Mouse (Mus musculus): ENCODE measurements around the gene Nxpe4.
"Not testable (repeated sequence)": the region's sequence is repeated elsewhere in the genome, so short reads cannot be mapped to it uniquely, and the experiment has no call there.

The Nxpe4 gene

DNA sequence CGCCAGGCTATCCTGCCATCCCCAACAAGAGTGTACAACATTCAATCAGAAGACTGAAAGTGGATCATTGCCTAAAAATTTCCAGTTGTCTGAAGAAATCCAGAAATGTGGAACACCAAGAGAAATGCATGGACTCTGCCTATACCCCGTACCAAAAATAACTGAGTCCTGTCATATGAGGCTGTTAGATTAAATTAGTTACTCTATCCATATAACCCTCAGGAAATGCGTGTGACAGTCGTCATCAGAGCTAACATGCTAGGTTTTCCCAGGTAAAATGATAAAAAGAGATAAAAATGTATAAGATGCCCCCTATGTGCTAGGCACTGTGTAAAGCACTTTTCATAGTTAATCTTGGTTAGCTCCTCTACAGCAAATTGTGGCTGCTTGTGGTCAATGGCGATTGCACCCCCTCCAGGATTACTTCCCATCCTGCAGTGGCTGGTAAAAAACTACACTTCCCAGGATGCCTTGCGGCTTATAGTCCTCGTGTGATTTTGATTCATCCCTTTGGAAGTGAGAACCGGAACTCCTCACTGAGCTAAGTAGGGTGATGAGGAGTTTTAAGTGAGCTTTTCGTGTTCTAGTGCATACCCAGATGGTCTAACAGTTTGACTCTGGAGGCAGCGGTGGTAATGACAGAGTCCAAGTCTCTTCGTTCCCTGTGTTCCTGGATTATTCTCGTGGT lies at the start of gene Nxpe4:
Gene Nxpe4, plus strand, starts transcription at position 519 of the 688 bp plus-strand sequence.
- peak; percentile 89 for DNase-seq (ENCODE audit: extremely low spot score, low read depth, low spot score)

DNA sequence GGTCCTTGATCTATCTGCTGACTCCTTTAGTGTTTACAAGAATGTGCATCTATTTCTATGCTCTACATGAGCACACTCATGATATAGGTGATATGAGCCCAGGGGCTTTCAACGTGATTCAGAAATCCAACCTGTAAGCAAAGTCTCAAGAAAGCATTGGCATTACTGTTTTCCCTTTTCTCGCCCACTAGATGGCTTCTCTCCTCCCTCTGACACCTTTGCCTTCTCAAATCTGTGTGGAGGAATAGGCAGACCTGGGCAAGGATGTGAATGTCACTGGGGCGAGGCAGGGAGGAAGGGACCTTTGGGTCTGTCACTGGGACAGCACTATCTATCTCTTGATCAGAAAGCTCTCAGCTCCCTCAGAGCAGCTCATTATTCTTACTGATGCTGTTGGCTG lies 35.0 kb upstream of the Nxpe4 start:
- no peak for DNase-seq (ENCODE audit: extremely low spot score, low read depth, low spot score)

DNA sequence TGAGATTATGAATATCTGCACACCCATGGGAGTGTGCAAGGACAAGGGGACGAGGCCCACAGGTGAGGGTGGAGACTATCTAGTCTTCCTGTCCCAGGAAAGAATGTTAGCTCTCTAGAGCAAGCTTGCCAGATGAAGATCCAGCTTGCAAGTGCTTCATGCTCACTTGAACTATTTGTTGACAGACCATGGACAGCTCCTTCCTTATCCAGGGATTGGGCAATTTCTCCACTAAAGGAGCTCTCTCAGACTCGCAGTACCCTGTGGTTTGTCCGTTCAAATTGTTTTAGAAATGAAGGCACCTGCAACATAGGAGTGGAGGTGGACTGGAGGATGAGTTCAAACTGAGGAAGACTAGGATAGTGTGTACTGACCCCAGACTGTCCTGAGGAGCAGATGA lies 24.3 kb upstream of the Nxpe4 start:
- peak; percentile 33 for DNase-seq (ENCODE audit: extremely low spot score, low read depth, low spot score)

DNA sequence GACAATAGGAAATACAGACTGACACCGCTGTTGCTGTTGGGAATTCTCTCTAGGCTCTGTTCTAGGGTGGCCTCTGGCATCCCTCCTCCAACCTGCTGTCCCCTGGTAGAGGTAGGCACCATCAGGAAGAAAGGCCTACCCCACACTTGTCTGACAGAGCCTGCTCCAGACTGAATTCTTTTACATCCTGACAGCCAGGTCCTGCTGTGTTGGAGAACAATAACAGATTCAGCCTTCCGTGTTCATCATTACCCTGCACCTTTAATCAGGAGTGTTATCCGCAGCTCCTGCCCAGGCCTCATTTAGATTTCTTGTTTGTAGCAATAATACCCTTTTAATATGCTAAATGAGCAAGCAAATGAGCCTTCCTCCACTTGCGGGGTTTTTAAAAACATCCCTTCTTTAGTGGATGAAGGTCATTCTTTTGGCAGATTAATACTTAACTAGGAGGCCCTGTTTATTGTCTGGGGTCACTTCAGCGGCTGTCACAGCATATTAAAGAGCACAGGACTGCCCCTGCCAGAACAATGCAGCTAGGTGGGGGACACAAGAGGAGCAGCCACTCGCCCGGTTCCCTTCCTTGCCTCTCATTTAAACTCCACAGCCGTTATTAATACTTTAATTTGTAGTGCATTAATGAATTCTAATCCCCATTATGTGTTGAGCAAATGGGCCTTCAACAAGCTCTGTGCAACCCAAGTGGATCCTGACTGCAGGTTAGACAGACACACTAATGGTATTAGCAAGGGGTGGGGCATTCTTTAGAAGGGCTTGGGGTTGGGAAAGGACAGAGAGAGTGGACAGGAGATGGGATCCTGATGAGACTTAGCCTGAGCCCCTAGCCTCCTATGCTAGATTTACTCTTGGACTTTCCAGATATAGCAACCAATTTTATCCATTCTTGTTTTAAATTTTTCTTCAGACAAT lies 21.1 kb upstream of the Nxpe4 start:
- DNase-seq (ENCODE audit: extremely low spot score, low read depth, low spot score) = no peak

DNA sequence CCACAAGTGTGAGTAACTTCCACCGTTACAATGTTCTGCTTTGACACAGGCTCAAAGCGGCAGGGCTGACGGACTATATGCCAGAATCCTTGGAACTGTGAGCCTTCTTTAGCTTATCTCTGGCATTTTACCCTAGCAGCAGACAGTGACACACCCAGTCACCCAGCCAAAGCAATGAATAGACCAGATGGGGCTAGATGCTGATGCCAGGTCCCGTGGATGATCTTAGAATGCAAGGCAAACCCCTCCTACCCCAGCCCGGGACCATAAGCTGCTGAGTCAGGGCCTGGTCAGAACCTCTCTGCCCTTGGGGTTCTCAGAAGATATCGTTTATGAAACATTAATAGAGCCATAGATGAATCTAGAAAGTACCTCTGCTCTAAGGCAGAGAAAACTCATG lies 19.2 kb upstream of the Nxpe4 start:
- DNase-seq (ENCODE audit: extremely low spot score, low read depth, low spot score) = no peak

DNA sequence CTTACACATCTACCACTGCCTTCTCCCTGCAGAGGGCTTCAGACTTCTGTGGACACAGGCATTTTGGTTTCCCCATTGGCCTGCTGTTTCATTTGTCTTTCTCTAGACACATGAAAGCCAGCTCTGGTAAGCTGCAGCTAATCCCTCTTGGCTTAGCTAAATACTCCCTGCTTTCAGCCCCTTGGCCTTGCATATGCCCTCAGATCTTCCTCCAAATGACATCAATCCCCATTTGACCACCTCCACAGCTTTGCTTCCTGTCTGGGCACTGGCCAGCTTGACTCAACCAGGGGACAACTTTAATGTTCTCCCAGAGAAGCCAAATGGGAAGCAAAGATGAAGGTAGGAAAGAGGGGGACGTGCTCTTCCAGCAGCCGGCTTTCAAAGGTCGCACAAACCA lies 15.1 kb upstream of the Nxpe4 start:
- no peak for DNase-seq (ENCODE audit: extremely low spot score, low read depth, low spot score)

DNA sequence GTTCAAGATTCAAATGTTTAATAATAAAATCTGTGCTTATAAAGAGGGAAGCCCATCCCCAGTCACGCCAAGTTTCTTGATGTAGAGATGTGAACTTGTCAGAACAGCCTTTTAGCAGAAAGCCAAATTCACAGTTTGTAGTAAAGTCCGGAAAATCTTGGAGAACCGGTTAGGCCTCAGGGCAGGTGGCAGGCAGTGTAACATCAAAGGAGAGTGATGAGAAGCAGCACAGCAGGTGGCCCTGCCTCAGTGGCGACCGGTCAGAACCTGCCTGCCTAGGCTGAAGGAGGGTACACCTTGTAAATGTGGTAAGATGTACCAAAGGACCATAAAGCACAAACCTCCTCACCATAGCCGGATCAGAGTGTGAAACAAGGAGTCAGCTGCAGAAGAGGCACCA lies 4.7 kb downstream of the Nxpe4 start:
- DNase-seq (ENCODE audit: extremely low spot score, low read depth, low spot score) = not testable (repeated sequence)

DNA sequence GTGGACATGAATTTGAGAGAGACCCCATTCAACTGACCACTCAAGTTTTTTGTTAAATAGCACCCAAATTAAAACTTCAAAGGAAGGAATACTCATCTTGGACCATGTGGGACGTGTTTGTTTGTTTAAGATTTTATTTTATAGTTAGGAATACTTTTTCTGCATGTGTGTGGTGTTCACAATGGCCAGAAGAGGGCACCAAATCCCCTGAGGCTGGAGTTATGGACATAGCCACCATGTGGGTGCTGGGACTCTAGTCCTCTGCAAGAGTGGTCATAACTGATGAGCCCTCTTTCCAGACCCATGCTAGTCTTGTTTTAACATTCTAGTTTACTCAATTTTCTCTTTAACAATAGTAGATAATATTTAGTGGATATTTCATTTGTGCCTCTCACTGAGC lies 14.9 kb downstream of the Nxpe4 start:
- no peak for DNase-seq (ENCODE audit: extremely low spot score, low read depth, low spot score)

DNA sequence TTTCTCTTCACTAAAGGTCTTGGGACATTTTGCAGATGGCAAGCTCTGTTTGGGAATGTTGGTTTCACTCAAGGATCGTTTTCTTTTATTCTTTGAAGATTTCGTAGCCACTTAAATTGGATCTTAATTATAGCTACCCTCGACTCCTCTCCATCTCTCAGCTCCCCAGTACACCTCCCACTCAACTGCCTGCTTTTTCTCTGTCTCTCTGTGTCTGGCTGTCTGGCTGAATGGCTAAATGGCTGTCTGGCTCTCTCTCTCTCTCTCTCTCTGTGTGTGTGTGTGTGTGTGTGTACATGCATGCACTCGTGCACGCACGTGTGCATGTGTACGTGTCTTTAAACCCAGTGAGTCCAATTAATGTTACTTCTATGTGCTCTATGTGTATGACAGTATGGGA lies 19.5 kb downstream of the Nxpe4 start:
- DNase-seq (ENCODE audit: extremely low spot score, low read depth, low spot score) = no peak

DNA sequence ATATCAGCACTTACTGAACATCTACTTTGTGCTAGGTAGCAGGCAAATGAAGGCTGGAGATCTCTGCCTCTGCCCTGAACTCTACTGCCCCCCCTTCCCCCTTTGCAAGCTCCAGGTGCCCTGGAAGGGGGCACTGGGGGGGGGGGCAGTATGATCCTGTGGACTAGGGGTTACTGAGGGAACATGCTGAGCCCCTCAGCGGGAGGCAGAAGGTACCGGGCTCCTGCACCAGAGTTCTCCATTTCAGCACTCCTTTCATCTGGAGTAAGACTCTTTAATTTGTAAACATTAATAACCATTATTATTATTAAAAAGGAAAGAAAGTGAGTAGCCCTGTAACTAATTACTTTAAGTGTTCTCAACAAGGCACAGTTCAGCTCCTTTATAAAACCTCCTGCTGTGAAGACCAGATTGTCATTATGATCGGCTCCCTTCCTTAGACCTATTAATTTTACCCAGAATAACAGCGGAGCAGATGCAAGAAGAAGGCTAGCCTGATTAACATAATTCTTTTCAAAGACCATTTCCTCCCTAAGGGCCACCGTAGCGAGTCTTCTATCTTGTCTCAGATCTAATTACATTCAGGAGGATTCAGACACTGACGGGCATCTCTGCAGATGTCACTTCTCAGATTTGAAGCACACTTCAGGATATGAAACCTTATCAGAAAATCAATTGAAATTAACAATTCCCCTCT lies 21.0 kb downstream of the Nxpe4 start:
- DNase-seq (ENCODE audit: extremely low spot score, low read depth, low spot score) = no peak

DNA sequence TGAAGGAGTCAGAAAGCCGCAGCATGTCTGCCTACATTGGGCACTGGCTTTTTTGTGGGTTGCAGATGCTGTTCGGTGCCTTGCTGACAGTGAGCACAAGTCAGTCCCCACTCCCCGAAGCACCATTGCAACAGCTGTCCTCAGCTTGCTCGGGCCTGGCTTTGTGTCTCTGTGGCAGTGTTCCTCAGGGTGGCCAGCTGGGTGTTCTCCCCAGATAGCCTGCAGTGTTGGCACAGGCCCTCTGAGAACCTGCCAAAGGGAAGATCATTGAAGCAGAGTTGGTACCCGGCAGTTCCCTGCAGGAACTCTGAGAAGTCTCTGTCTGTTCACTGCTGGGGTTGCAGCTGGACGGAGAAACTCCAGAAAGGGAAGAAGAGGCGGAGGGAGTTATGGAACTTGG lies 22.5 kb downstream of the Nxpe4 start:
- DNase-seq (ENCODE audit: extremely low spot score, low read depth, low spot score) = no peak

DNA sequence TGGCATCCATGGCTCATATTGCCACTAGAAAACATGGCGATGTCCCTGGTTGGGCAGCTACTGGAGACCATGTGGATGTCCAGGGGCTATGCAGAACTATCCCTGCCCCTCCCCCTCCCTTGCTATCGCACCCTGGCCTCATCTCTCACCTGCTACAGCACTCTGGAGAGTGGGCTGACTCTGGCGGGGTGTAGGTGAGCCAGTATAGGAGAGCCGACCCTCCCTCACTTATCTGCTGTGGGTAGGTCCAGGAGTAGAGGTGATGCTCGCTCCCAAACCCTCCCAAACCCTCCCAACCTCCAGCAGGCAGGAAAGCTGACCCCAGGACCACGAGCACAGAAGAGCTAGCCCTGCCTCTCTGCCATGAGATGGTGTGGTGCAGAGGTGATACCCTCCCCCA lies 27.0 kb downstream of the Nxpe4 start:
- DNase-seq (ENCODE audit: extremely low spot score, low read depth, low spot score) = no peak

DNA sequence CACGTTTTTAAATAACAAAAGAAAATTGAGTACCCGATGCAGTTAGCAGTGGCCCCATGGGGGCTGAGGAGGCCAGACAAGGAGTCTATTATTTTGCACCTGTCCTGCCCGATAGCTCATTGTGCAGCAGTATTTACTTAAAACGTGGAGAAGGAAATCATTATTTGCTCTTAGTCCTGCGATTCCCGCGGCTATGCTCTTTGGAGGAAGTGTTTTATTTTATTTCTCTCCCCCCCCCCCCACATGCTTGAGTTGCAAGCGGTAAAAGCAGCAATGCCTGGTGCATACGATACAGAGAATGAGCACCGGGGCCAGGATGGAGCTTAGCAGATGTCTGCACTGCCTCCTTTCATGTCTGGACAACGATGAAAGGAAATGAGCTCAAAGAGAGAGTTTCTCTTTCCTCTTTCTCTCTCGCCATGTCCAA lies 35.6 kb downstream of the Nxpe4 start:
- no peak for DNase-seq (ENCODE audit: extremely low spot score, low read depth, low spot score)

DNA sequence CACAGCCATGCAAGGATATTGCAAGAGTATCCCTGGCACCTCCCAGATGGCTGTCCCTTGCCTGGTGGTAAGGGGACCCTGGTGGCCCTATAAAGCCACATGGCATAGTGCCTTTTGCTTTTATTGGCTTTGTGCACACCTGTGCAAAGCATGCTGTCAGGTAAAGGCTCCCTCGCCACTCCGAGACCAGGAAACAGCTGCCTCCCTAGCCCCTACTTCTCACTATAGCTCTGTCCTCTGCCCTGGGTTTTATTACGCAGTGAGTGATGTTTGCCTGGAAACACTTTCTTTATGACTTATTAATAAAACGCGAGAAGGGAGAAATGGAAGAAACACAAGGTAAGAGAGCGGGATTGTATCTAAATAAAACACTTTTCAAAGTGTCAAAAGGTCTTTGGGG lies 49.1 kb downstream of the Nxpe4 start:
- no peak for DNase-seq (ENCODE audit: extremely low spot score, low read depth, low spot score)

DNA sequence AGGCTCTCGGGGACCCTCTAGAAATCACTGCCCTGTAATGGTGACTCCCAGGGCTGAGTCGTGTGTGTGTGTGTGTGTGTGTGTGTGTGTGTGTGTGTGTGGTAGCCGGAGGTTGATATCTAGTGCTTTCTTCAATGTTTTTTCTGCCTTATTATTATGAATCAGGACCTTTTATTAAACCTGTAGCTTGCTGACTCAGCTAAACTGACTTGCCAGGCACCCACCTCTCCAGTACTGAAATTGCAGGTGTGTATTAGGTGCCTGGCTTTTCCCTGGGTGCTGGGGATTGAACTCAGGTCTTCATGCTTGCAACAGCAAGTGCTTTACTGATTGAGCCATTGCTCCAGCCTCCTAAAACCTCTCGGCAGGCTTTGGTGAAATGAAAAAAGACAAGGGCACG lies 50.1 kb downstream of the Nxpe4 start:
- DNase-seq (ENCODE audit: extremely low spot score, low read depth, low spot score) = no peak

DNA sequence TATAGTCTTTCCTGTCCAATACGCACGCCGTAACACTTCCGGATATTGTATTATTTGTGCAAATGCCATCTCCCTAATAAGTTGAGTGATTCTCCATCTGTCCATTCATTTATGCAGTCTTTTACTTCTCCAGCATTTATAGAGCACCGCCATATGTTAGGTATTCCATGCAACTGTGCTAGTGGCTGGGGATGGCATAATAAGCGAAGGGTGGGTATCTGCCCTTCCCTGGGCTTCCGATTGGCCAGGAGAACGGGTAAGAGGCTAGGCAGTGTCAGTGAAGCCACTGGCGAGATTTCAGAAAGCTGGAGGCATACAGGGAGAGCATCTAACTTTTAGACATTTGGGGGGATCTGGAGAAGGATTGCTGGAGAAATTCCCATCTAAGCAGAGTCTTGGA lies 52.9 kb downstream of the Nxpe4 start:
- DNase-seq (ENCODE audit: extremely low spot score, low read depth, low spot score) = no peak

DNA sequence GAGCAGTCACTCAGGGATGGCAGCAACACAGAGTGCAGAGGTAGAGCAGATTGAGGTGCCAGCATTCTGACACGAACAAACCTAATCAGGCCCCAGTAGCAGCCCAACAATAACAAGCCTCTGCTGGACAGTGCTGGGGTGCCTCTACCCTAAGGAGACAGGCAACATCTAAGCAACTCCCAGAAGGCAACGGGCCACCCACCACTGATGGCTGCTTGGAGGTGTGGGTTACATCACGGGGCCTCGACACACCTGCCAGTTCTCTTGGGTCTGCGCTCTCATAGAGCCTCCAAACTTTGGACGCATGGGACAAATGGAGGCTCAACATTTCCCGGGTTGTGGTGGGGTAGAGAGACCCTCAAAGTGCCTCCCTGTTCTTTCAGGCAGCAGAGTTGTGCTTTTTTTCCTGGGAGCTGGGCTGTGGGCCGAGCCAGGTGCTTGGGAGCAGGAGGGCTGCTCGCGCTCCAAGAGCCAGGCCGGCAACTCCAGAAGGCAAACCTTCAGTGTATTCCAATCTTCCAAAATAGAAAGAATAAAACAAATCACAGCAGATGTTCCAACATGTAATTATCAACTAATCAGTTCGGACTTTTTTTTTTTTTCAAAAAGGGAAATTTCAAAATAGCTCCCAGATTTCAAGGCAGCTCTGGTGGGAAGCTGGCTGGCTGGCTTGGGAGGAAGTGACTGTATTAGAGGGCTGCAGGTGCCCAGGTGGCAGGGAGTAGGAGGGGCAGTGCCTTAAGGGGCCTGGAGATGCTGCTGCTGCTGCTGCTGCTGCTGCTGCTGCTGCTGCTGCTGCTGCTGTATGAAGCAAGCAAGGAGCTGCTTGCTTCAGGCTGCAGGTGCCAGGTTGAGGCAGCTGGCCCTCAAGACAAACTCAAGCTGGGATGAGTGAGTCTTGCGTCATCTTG lies 54.5 kb downstream of the Nxpe4 start:
- DNase-seq (ENCODE audit: extremely low spot score, low read depth, low spot score) = no peak

DNA sequence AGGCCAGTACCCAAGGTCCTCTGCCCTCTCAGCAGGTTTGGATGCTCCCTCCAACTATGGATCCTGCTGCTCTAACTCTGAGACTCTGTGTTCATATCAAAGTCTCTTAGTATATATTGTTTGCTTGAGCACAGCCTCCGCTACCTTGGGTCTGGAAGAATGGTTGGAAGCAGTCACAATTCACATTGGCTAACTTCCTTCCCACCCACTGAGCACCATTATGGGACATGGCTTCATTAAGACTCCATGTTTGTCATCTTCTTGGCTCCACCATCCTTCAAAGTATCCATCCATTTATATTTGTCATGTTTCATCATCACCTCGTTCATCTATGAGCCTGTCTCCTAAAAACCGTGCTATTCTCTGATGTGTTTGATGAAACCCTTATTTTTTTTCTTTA lies 68.9 kb downstream of the Nxpe4 start:
- no peak for DNase-seq (ENCODE audit: extremely low spot score, low read depth, low spot score)

DNA sequence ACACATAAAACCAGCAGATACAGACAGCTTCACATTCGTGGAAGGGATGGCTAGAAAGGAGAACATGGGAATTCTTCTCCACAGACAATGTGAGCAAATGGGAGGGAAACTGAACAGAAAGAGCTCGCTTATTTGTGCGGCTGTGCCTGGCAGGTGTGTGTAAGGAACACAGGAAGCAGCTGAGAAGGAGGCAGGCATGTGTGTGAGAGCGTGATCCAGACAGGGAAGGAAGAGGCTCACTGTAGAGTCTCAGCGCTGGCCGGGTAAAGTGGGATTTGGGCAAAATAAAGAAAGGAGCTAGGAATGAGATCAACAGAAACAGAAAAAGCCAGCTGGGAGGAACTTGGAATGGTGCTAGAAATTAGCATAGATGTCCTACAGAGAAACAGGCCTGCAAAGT lies 74.6 kb downstream of the Nxpe4 start:
- DNase-seq (ENCODE audit: extremely low spot score, low read depth, low spot score) = no peak

DNA sequence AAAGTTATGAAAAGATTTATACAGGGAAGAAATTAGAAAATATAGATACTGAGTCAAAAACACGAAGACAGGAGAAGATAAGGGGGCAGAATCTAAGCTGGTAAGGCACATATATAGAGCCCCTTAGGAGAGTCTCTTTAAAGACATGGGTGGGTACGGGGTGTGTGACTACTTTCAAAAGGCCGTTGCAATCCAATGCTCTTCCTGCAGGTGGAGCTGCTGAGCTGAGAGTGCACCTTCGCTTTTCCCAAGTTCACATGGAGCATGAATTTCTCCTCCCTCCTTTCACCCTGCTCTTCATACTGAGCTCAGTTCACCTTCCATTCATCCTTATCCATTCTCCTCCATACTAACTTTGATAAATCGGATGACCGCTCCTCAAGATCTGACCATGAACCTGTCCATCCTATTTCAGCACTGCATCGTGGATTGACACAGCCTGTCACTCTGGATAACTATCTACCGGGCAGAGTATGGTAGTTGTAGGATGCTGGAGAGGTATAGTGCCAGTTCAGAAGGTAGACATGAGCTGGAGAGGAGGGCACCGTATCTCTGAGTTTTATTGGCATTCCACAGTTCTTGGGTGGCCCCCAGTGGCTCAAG lies 76.4 kb downstream of the Nxpe4 start:
- no peak for DNase-seq (ENCODE audit: extremely low spot score, low read depth, low spot score)

Data from hindlimb bud, embryonic 11.5 days (tissue).